Mouse (Mus musculus) C2C12 (cell line): ENCODE results near the gene Olfr523.

Source experiments
- CEBPB ChIP-seq: IDR thresholded peaks from one replicate; pipeline ENCODE4 v1.6.1; 2011; ENCODE audit warnings: low read depth, mild to moderate bottlenecking, control low read depth, moderate library complexity
- CTCF ChIP-seq: IDR thresholded peaks from one replicate; pipeline ENCODE4 v1.5.1; 2011; ENCODE audit not compliant: control insufficient read depth, insufficient read depth, insufficient read length
- FOSL1 ChIP-seq: IDR thresholded peaks from one replicate; pipeline ENCODE4 v1.8.0; 2011; ENCODE audit warnings: mild to moderate bottlenecking, low read length; ENCODE audit not compliant: poor library complexity, insufficient read depth, severe bottlenecking
- MYOD1 ChIP-seq: IDR thresholded peaks from one replicate; pipeline ENCODE4 v1.6.1; 2011; ENCODE audit warnings: low read depth; ENCODE audit not compliant: control insufficient read depth, insufficient read length
- USF1 ChIP-seq: IDR thresholded peaks from one replicate; pipeline ENCODE4 v1.6.1; 2011; ENCODE audit warnings: low read depth, mild to moderate bottlenecking, control low read depth, moderate library complexity

DNA sequence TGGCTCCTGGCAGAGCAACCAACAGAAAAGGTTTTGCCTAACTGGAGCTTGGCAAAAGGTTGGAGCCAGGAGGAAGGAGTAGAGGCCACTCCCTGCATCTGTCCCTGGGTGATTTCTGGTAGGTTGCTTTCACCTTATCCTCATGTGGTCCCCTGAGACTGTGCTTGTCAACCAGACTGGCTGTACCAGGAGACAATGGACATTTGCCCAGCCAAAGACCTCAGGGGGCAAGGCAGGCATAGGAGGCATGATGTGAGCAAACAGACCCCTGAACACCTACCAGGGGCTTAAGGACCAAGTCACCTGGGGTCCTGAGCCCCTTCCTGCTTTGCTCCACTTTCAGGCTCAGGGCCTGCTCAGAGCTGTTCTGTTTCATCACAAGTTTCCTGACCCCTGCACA lies 32.8 kb downstream of the Olfr523 start, which contains the start of gene Olfr524:
- TF ChIP-seq USF1: no peak
- no peak for TF ChIP-seq CTCF
- TF ChIP-seq MYOD1: no peak
- no peak for TF ChIP-seq CEBPB
- TF ChIP-seq FOSL1: no peak
